Mouse (Mus musculus): ENCODE measurements around the gene Ccr10.
"Not testable (repeated sequence)": the region's sequence is repeated elsewhere in the genome, so short reads cannot be mapped to it uniquely, and the experiment has no call there.

The Ccr10 gene

GRCm38 (mm10) chr11:101170811-101171610 lies 4.2 kb downstream of the Ccr10 start, which contains the start of gene Plekhh3:
Plekhh3 (minus strand) TSS chr11:101171351.
- DNase-seq = peak; percentile 73 to 84

DNA sequence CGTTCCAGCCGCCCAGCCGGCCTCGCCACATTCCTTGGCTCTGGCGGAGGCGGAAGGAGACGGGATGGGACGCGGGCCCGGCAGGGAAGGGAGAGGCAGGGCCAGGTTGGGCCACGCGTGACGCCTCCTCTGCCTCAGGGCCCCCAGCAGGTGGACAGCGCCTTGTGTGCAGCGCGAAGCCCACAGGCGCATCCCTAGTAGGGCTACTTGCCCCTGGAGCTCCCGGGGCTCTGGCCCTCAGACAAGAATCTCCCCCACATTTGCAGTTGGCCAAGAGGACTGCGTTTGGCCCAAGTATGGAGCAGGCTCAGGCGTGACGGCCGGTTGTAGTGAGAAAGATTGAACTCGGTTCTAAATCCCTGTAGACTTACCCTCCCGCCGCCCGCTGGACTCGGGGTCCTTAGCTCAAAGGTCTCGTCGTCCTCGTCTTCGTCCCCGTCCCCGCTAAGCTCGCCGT lies 4.9 kb downstream of the Ccr10 start, which contains the start of gene Cntnap1:
TSS of gene Cntnap1 (plus strand) at position 170 of the 457 bp plus-strand sequence.
- peak in 1 of 2 experiments; percentile 40 for DNase-seq

GRCm38 (mm10) chr11:101169301-101170107 lies 5.7 kb downstream of the Ccr10 start:
- DNase-seq = no peak

- no peak for DNase-seq
Observed at GRCm38 (mm10) chr11:101168301-101168980, 6.8 kb downstream of the Ccr10 start.

DNA sequence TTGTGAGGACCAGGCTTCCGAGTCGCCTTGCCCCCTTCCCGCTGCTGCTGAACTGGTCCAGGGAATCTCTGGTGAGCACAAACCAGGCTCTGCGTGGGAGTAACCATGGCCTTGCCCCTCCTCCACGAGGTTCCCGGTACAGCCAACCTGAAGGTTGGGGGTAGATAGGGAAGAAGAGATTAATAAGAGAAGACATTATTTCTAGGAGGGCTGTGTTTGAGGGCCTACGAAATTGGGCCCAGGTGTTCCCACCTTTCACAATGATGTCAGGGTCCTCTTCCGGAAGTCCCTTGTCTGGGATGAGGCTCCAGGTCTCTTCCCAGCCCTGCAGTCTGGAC lies 7.3 kb downstream of the Ccr10 start:
- DNase-seq = no peak

GRCm38 (mm10) chr11:101167211-101167962 lies 7.9 kb downstream of the Ccr10 start:
- DNase-seq = no peak

- DNase-seq = no peak
Observed at GRCm38 (mm10) chr11:101166357-101166756, 8.9 kb downstream of the Ccr10 start.

GRCm38 (mm10) chr11:101164677-101165580 lies 10.3 kb downstream of the Ccr10 start:
- no peak for DNase-seq

DNA sequence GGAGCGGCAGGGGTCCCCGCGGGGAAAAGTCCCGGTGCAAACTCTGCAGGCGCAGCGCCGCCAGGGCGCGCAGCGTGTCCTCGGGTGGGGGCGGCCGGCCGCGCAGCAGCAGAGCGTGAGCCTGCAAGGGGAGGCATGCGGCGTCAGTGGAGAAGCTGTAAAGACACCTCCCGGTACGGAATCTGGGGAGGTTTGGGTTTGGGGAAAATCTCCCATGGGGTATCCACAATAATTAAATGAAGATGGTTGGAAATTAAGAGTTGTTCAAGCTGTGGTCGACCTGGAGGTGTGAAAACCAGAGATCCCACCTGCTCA lies 10.9 kb downstream of the Ccr10 start:
- no peak for DNase-seq

DNA sequence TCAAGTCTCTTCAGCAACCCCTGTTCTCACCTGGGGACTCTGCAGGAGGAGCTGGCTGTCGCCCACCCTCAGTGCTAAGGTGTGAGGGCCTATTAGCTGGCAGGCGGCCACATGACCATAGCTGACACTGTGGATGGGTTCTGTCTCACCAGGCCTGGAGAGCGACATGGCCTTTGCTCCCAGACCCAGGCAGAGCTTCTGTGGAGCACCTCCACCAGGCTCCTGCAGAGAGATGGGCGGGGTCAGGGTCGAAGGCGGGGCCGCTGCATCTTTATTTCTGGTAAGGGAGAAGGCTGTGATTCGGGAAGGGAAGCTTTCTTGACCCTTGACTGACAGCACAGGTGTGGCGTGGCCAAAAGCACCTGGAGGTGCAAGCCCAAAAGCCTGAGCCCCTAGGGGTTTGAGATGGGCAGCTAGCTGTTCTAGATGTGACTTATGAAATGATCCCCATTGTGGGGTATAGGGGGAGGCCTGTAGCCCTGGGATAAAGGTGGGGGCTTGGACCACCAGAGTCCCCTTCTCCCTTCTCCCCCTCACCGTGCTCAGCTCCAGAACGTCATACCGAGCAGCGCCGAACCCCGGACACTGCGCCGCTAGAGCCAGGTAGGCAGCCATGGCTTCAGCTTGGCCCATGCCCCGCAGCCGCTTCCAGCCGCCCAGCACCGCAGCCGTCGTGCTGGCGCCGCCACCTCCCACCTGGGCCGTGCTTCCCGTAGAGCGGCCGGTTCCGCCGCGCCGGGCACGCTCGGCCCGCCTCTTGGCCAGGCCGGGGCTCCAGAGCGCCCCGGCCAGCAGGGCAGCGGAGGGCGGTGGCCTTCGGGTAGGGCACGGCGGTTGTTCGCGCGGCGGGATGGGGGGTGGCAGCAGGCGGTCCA lies 11.5 kb downstream of the Ccr10 start:
- DNase-seq = no peak

- DNase-seq = no peak
Observed at GRCm38 (mm10) chr11:101162772-101163171, 12.5 kb downstream of the Ccr10 start.

GRCm38 (mm10) chr11:101162301-101162700 lies 12.9 kb downstream of the Ccr10 start:
- DNase-seq = no peak

- DNase-seq = no peak
Observed at GRCm38 (mm10) chr11:101161551-101161950, 13.7 kb downstream of the Ccr10 start.

- not testable (repeated sequence) for DNase-seq
Observed at GRCm38 (mm10) chr11:101160981-101161505, 14.2 kb downstream of the Ccr10 start.

GRCm38 (mm10) chr11:101160151-101160550 lies 15.1 kb downstream of the Ccr10 start:
- DNase-seq = not testable (repeated sequence)

GRCm38 (mm10) chr11:101155728-101156371 lies 19.4 kb downstream of the Ccr10 start, which contains the start of gene Tubg2:
Tubg2 (plus strand) TSS chr11:101155907.
- DNase-seq = peak; percentile 65 to 66

GRCm38 (mm10) chr11:101155151-101155550 lies 20.1 kb downstream of the Ccr10 start:
- DNase-seq = no peak

DNA sequence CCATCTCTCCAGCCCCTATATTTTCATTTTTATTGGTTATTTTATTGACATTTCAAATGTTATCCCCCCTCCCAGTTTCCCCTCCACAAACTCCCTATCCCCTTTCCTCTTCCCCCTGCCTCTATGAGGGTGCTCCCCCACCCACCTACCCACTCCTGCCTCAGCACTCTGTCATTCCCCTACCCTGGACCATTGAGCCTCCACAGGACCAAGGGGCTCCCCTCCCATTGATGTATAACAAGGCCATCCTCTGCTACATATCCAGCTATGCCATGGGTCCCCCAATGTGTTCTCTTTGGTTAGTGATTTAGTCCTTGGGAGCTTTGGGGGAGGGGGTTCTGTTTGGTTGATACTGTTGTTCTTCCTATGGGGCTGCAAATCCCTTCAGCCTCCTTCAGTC lies 20.6 kb downstream of the Ccr10 start:
- no peak for DNase-seq

- no peak for DNase-seq
Observed at GRCm38 (mm10) chr11:101152825-101153224, 22.4 kb downstream of the Ccr10 start.

Data from spleen, adult 18-20 months (tissue).